Mouse (Mus musculus) midbrain, embryonic 11.5 days (tissue): ENCODE measurements around the gene Cracr2a. TPM values are rescaled to one million over a fixed set of nuclear protein-coding genes. Genes with fewer than 3 reads are reported as not detected.

Experiments used
- ATAC-seq: fragments of 200-750 bp; cut with Nextera tagmentation; 2 replicates; pipeline ENCODE4 v1.8.0; 2017; ENCODE audit warnings: moderate TSS enrichment, moderate library complexity; ENCODE audit not compliant: low FRiP score
- DNase-seq: peaks from one replicate; pipeline ENCODE4 v3.0.0; 2015; ENCODE audit warnings: low spot score; ENCODE audit errors: missing footprints
- H3K27ac ChIP-seq: fragments of 300-500 bp; sonication (generic); 2 replicates; pipeline ENCODE4 v1.5.1; 2014; ENCODE audit warnings: low read depth, low read length
- H3K27me3 ChIP-seq: fragments of 300-500 bp; sonication (generic); 2 replicates; pipeline ENCODE4 v1.6.1; 2014; ENCODE audit warnings: mild to moderate bottlenecking, low read length, moderate library complexity, mixed read lengths; ENCODE audit not compliant: control insufficient read depth, insufficient read depth
- H3K36me3 ChIP-seq: fragments of 300-500 bp; sonication (generic); 2 replicates; pipeline ENCODE4 v1.6.1; 2014; ENCODE audit warnings: mild to moderate bottlenecking, low read length, moderate library complexity, mixed read lengths; ENCODE audit not compliant: control insufficient read depth, insufficient read depth
- H3K4me1 ChIP-seq: fragments of 300-500 bp; sonication (generic); 2 replicates; pipeline ENCODE4 v1.6.1; 2014; ENCODE audit warnings: low read length; ENCODE audit not compliant: control insufficient read depth, insufficient read depth
- H3K4me2 ChIP-seq: fragments of 300-500 bp; sonication (generic); 2 replicates; pipeline ENCODE4 v1.6.1; 2014; ENCODE audit warnings: mild to moderate bottlenecking, moderate library complexity
- H3K4me3 ChIP-seq: fragments of 300-500 bp; sonication (generic); 2 replicates; pipeline ENCODE4 v1.5.1; 2014; ENCODE audit warnings: low read depth, low read length
- H3K9ac ChIP-seq: fragments of 300-500 bp; sonication (generic); 2 replicates; pipeline ENCODE4 v1.6.1; 2014; ENCODE audit warnings: low read length
- H3K9me3 ChIP-seq: fragments of 300-500 bp; sonication (generic); 2 replicates; pipeline ENCODE4 v1.6.1; 2016; ENCODE audit warnings: low read length; ENCODE audit not compliant: control insufficient read depth
- WGBS: fragments of 180-500 bp; shearing (Covaris S2); extraction: QIAGEN DNeasy Blood & Tissue Kit; methylation state at CpG from one replicate; pipeline ENCODE4 v1.1.7; 2014; 5-methylcytosine and 5-hydroxymethylcytosine counted together
- polyA plus RNA-seq: library from polyadenylated mRNA; unstranded; fragments of >200 nt; fragmentation: Nextera tagmentation; extraction: Ambion mirVana; gene quantifications from 2 replicates; pipeline ENCODE4 v1.2.1, GENCODE M21; 2014

Cracr2a gene
- polyA plus RNA-seq, 1 experiment from 2014 or later, result 0.34 TPM

DNA sequence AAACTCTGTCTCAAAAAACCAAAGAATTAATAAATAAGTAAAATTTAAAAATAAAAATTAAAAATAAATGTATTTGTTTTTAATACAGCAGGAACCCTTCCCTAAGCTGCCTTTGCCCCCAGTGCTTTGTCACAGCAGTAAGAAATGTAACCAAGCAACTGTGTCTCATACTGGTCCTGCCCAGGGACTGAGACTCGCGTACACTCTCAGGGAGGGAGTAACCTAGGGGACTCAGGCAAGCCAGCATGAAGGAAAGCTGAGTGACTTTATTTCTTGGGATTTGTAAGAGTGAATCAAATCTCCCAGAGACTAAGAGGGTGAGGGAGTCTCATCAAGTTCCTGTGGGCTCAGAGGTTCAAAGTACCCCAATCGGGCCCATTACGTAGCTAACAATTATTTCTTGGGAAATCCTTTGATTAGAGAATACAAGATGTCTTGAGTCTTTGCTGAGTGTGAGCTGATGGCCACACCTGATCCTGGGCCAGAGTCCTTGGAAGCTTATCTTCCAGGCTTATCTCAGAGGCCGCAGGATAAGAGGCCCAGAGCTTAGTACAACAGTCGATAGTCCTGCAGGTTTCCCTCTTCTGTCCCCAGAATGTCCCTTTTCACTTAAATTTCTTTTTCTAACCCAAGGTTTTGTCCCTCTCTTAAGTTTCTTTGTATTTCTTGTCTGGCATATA lies 126.2 kb downstream of the Cracr2a start:
- Histone ChIP-seq H3K4me1 (no peaks in the 10 kb centered on the region), H3K27me3 (no peaks in the 10 kb centered on the region), H3K9ac (no peak overlapping the region), H3K9me3 (no peaks in the 10 kb centered on the region), H3K36me3 (no peaks in the 10 kb centered on the region), H3K27ac (no peak overlapping the region), H3K4me3 (no peak overlapping the region), H3K4me2 (no peak overlapping the region)
- WGBS, result 86% methylated on average over 6 of the region's 6 CpGs
- ATAC-seq, result no peak
- DNase-seq, result no peak

GRCm38 (mm10) chr6:127692298-127692697 lies 131.2 kb downstream of the Cracr2a start:
- Histone ChIP-seq H3K9me3 (no peaks in the 10 kb centered on the region), H3K27ac (no peak overlapping the region), H3K4me1 (no peaks in the 10 kb centered on the region), H3K27me3 (no peaks in the 10 kb centered on the region), H3K9ac (no peak overlapping the region), H3K36me3 (no peaks in the 10 kb centered on the region), H3K4me3 (no peak overlapping the region), H3K4me2 (no peak overlapping the region)
- no peak for ATAC-seq
- 78% methylated on average over 7 of the region's 7 CpGs for WGBS
- no peak for DNase-seq

GRCm38 (mm10) chr6:127693681-127694080 lies 132.5 kb downstream of the Cracr2a start:
- Histone ChIP-seq H3K4me3 (no peak overlapping the region), H3K4me1 (no peaks in the 10 kb centered on the region), H3K9ac (no peak overlapping the region), H3K9me3 (no peaks in the 10 kb centered on the region), H3K4me2 (no peak overlapping the region), H3K36me3 (no peaks in the 10 kb centered on the region), H3K27ac (no peak overlapping the region), H3K27me3 (no peaks in the 10 kb centered on the region)
- ATAC-seq (no peak), DNase-seq (no peak)
- 89% methylated on average over 7 of the region's 7 CpGs for WGBS

- WGBS, result 25% methylated on average over 11 of the region's 11 CpGs
- Histone ChIP-seq H3K36me3 (no peaks in the 10 kb centered on the region; the same call in 1 of the 2 replicates), H3K27ac (peak overlapping the region; percentile 80), H3K9ac (no peak overlapping the region), H3K9me3 (no peaks in the 10 kb centered on the region), H3K27me3 (0 out of 2 replicates have a peak, but pooled peaks cover 2% of the 10 kb centered on the region), H3K4me3 (no peak overlapping the region), H3K4me1 (peaks cover 13% of the 10 kb centered on the region), H3K4me2 (no peak overlapping the region)
- ATAC-seq, result peak; percentile 94
- DNase-seq, result peak; percentile 93
Measured at GRCm38 (mm10) chr6:127701036-127701783, 140.1 kb downstream of the Cracr2a start.

DNA sequence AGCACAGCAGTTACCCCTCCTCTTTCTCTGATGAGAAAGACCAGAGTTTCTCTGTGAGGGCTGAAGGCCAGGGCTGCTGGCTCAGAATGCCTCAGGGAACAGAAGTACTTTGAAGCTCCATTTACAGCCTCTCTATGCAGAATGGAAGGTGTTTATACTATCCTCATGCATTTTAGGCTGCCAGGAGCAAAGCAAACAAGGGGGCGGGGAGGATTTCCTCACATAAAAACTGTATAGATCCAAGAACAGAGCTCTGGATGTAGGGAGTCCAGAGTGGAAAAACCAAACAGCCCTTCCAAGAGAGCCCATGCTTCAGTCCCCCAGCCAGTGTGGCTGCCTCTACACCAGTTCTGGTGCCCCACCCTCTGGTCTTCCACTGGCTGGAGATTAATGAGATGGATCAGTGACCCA lies 147.1 kb downstream of the Cracr2a start:
- Histone ChIP-seq H3K4me2 (no peak overlapping the region), H3K4me1 (peaks cover 10% of the 10 kb centered on the region; the same call in 1 of the 2 replicates), H3K9ac (no peak overlapping the region), H3K27ac (peak overlapping the region; percentile 40; the same call in 1 of the 2 replicates), H3K36me3 (no peaks in the 10 kb centered on the region; the same call in 1 of the 2 replicates), H3K9me3 (no peaks in the 10 kb centered on the region), H3K27me3 (0 out of 2 replicates have a peak, but pooled peaks cover 2% of the 10 kb centered on the region), H3K4me3 (no peak overlapping the region)
- ATAC-seq (peak; percentile 54; the same call in 1 of the 2 replicates), DNase-seq (no peak)
- WGBS, result 73% methylated on average over 1 of the region's 1 CpGs

- DNase-seq (no peak), ATAC-seq (no peak)
- Histone ChIP-seq H3K4me1 (peaks cover 21% of the 10 kb centered on the region), H3K36me3 (no peaks in the 10 kb centered on the region), H3K9me3 (no peaks in the 10 kb centered on the region), H3K4me2 (no peak overlapping the region), H3K27me3 (no peaks in the 10 kb centered on the region), H3K27ac (no peak overlapping the region), H3K4me3 (no peak overlapping the region), H3K9ac (no peak overlapping the region)
- WGBS, result 88% methylated on average over 5 of the region's 5 CpGs
Measured at GRCm38 (mm10) chr6:127714906-127715305, 153.8 kb downstream of the Cracr2a start.

- 68% methylated on average over 5 of the region's 5 CpGs for WGBS
- Histone ChIP-seq H3K27me3 (no peaks in the 10 kb centered on the region), H3K4me1 (peaks cover 22% of the 10 kb centered on the region), H3K27ac (no peak overlapping the region), H3K9ac (no peak overlapping the region), H3K36me3 (no peaks in the 10 kb centered on the region), H3K4me2 (no peak overlapping the region), H3K9me3 (no peaks in the 10 kb centered on the region), H3K4me3 (no peak overlapping the region)
- DNase-seq (no peak), ATAC-seq (no peak)
Measured at GRCm38 (mm10) chr6:127715428-127715827, 154.3 kb downstream of the Cracr2a start.

DNA sequence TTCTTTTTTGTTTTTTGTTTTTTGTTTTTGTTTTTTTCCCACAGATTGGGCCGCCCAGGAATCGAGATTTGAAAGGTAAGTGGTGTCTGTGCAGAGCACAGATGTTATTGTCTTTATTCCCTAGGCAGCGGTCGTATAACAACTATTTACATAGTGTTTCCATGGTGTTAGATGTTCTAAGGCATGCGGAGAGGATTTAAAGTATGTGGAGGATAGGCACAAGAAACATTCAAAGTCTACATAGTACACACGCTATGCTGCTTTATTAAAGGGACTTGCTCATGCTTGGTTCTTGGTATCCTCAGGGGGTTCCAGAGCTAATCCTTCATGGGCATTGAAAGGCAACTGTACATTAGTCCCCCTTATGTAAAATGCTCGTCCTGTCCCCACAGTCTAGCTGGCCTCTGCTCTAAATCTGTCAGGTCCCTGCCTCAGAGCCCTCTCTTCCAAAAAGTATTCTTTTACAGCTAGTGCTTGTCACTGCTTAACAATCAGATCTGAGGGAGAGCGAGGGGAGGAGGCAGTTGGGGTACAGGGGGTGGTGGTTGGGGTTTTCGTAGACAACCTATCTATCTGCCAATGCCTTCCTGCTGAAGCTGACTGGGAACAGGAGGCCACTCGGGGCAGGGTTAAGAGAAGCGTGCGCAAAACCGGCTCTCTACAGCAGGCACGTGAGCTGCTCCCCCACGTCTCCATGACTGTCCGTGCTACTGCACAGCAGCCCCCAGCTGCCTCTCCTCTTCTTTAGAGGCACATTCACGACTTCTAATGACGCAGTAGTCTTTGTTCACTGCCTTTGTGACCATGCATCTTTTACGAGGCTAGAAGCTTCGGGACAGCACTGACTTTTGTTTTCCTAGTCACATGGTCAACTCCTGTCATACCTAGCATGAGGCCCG lies 156.3 kb downstream of the Cracr2a start:
- 28% methylated on average over 21 of the region's 21 CpGs for WGBS

More for the DNA sequence above, 156.3 kb downstream of the Cracr2a start:
- H3K4me1 ChIP-seq, result peaks cover 24% of the 10 kb centered on the region
- no peak overlapping the region for H3K4me2 ChIP-seq
- H3K36me3 ChIP-seq, result no peaks in the 10 kb centered on the region
- H3K27ac ChIP-seq, result peak overlapping the region; percentile 66
- peak; percentile 94 for DNase-seq
- no peak overlapping the region for H3K4me3 ChIP-seq
- H3K9me3 ChIP-seq, result no peaks in the 10 kb centered on the region
- no peaks in the 10 kb centered on the region for H3K27me3 ChIP-seq
- peak overlapping the region; percentile 37; the same call in 1 of the 2 replicates for H3K9ac ChIP-seq
- ATAC-seq, result peak; percentile 90
